Mouse (Mus musculus) hindbrain, embryonic 15.5 days (tissue): ENCODE data around the gene Slc1a1. TPM values are rescaled to one million over a fixed set of nuclear protein-coding genes. Genes with fewer than 3 reads are reported as not detected.

Experiments
- ATAC-seq: fragments of 200-750 bp; cut with Nextera tagmentation; 2 replicates; pipeline ENCODE4 v1.8.0; 2017; ENCODE audit warnings: low read depth, moderate number of reproducible peaks, moderate TSS enrichment; ENCODE audit not compliant: low FRiP score
- H3K27ac ChIP-seq: fragments of 300-500 bp; sonication (generic); replicated peaks from 2 replicates; pipeline ENCODE4 v1.5.1; 2015; ENCODE audit warnings: mild to moderate bottlenecking, inconsistent platforms
- H3K27me3 ChIP-seq: fragments of 300-500 bp; sonication (generic); 2 replicates; pipeline ENCODE4 v1.6.1; 2015; ENCODE audit warnings: control low read depth, inconsistent platforms
- H3K36me3 ChIP-seq: fragments of 300-500 bp; sonication (generic); 2 replicates; pipeline ENCODE4 v1.6.1; 2015; ENCODE audit warnings: control low read depth, inconsistent platforms
- H3K4me1 ChIP-seq: fragments of 300-500 bp; sonication (generic); replicated peaks from 2 replicates; pipeline ENCODE4 v1.6.1; 2015; ENCODE audit warnings: control low read depth, inconsistent platforms
- H3K4me2 ChIP-seq: fragments of 300-500 bp; sonication (generic); 2 replicates; pipeline ENCODE4 v1.6.1; 2015; ENCODE audit warnings: moderate library complexity, mild to moderate bottlenecking, inconsistent platforms
- H3K4me3 ChIP-seq: fragments of 300-500 bp; sonication (generic); 2 replicates; pipeline ENCODE4 v1.5.1; 2015; ENCODE audit warnings: mild to moderate bottlenecking, inconsistent platforms
- H3K9ac ChIP-seq: fragments of 300-500 bp; sonication (generic); 2 replicates; pipeline ENCODE4 v1.6.1; 2015; ENCODE audit warnings: inconsistent platforms
- H3K9me3 ChIP-seq: fragments of 300-500 bp; sonication (generic); 2 replicates; pipeline ENCODE4 v1.6.1; 2016; ENCODE audit warnings: control low read depth, inconsistent platforms
- WGBS: fragments of 180-500 bp; shearing (Covaris S2); methylation state at CpG from one replicate; pipeline ENCODE4 v1.1.7; 2015; 5-methylcytosine and 5-hydroxymethylcytosine counted together
- polyA plus RNA-seq: library from polyadenylated mRNA; unstranded; fragments of >200 nt; fragmentation: Nextera tagmentation; extraction: Ambion mirVana; gene quantifications from 2 replicates; pipeline ENCODE4 v1.2.1, GENCODE M21; 2015

The Slc1a1 gene
- 37.8 and 44.5 TPM in 2 replicates for polyA plus RNA-seq

DNA sequence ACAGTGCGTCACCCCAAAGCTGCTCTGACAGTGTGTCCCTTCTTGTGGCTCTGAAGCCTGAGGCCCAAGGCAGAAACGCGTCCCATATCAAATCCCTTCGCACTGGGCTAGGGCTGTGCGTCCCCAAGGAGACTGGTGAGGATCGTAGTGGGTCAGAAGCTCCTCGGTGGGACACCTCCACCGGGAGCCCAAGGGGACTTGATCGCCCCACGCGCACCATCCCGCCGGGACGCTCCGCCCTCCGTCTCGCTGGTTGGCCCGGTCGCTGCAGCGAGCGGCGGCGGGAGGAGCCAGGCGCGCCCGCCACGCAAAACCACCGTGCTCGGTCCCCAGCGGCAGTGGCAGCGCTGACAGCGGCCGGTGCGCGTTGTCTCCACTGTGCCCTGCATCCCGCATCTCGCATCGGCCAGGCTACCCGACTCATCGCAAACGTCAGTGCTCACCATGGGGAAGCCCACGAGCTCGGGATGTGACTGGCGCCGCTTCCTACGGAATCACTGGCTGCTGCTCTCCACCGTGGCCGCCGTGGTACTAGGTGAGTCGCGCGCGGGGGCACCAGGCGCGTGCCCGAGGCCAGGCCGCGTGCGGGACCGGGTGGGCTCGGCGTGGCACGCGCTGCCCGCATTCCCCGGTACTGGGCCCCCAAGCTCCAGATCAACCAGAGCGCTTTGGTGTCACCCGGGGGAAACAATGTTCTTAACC is at the start of gene Slc1a1:
TSS of gene Slc1a1 (plus strand) at position 252 of the 702 bp plus-strand sequence.
- Histone ChIP-seq H3K27me3 (no peaks in the 10 kb centered on the region), H3K4me1 (peaks cover 18% of the 10 kb centered on the region), H3K4me3 (peak within 1 kb of the TSS; percentile 60), H3K9ac (peak within 1 kb of the TSS; percentile 66), H3K9me3 (no peaks in the 10 kb centered on the region), H3K4me2 (peak within 1 kb of the TSS; percentile 68), H3K27ac (peak within 1 kb of the TSS; percentile 84), H3K36me3 (no peaks in the 10 kb centered on the region)
- under 1% methylated on average over 68 of the region's 68 CpGs for WGBS
- peak; percentile 94 for ATAC-seq

- Histone ChIP-seq H3K4me1 (no peaks in the 10 kb centered on the region), H3K4me2 (no peak overlapping the region), H3K4me3 (no peak overlapping the region), H3K9ac (no peak overlapping the region), H3K36me3 (no peaks in the 10 kb centered on the region), H3K9me3 (no peaks in the 10 kb centered on the region), H3K27me3 (no peaks in the 10 kb centered on the region), H3K27ac (no peak overlapping the region)
- ATAC-seq, result no peak
- 86% methylated on average over 1 of the region's 1 CpGs for WGBS
Measured at GRCm38 (mm10) chr19:28790196-28790595, 44.7 kb upstream of the Slc1a1 start.

DNA sequence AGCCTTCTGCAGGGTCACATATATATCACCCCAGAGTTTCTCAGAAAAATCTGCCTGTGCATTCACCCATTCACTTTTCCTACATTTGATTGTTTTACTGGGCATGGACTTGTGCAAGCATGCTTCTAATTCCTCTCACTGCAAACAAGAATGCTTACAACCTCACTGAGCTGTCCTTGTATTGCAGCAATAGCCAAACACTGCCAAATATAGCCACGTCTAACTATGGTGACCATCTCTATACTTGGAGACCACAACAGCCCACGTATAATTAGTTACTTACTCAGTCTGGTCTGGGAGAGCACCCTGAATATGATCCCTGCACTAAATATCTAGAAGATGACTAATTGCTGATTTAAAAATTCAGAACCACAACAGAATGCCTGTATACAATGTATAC is 41.5 kb upstream of the Slc1a1 start:
- no peak for ATAC-seq
- no peak overlapping the region for H3K4me2 ChIP-seq
- H3K9me3 ChIP-seq, result no peaks in the 10 kb centered on the region
- WGBS, result 84% methylated on average over 2 of the region's 2 CpGs
- no peaks in the 10 kb centered on the region for H3K4me1 ChIP-seq
- H3K27me3 ChIP-seq, result no peaks in the 10 kb centered on the region
- H3K27ac ChIP-seq, result no peak overlapping the region
- H3K36me3 ChIP-seq, result no peaks in the 10 kb centered on the region
- no peak overlapping the region for H3K9ac ChIP-seq
- no peak overlapping the region for H3K4me3 ChIP-seq

- no peaks in the 10 kb centered on the region for H3K36me3 ChIP-seq
- no peaks in the 10 kb centered on the region for H3K27me3 ChIP-seq
- H3K4me1 ChIP-seq, result 0 out of 2 replicates have a peak, but pooled peaks cover 3% of the 10 kb centered on the region
- no peak overlapping the region for H3K27ac ChIP-seq
- no peak overlapping the region for H3K4me3 ChIP-seq
- H3K9me3 ChIP-seq, result no peaks in the 10 kb centered on the region
- WGBS, result 50% methylated on average over 5 of the region's 5 CpGs
- ATAC-seq, result 0 out of 2 replicates have a peak, but pooled peaks have one; percentile 15
- H3K4me2 ChIP-seq, result no peak overlapping the region
- H3K9ac ChIP-seq, result no peak overlapping the region
Measured at GRCm38 (mm10) chr19:28796146-28796848, 38.6 kb upstream of the Slc1a1 start.

DNA sequence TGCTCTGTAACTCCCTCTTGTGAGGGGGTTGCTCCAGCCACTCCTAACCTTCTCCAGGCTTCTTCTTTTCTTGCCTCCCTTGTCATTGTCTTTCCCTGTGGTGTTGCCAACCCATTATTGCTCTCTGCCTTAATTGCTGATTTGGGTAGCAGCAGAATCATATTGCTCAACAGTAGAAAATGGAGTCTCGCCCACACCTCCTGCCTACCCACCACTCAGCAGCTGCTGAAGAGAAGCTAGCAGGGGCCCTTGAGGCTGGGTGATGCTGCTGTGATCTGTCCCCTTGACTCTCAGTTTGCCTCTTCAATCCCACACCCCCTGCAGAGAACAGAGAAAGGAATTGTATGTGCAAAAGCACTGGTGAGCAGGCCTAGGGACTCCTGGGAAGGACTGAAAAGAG is 37.9 kb upstream of the Slc1a1 start:
- Histone ChIP-seq H3K4me2 (no peak overlapping the region), H3K9ac (no peak overlapping the region), H3K9me3 (no peaks in the 10 kb centered on the region), H3K4me1 (0 out of 2 replicates have a peak, but pooled peaks cover 3% of the 10 kb centered on the region), H3K27me3 (no peaks in the 10 kb centered on the region), H3K27ac (no peak overlapping the region), H3K36me3 (no peaks in the 10 kb centered on the region), H3K4me3 (no peak overlapping the region)
- WGBS, result 60% methylated on average over 1 of the region's 1 CpGs
- no peak for ATAC-seq

DNA sequence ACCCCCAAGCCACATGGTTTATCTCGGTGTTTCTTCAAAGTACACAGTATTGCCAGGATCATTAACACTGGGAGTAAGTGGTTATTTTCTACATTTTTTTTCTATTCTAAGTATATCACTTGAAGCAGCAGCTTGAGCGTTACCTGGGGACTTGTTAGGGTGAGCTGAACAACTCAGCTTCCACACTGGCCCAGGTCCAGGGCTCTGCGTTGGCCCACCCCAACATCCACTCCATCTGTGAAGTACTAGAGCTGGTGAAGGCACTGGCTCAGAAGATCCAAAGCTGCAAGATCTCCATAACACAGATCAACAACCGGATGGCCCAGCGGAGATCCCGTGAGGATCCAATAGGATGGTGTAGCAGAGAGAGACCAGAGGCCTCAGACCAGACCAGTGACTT is 37.2 kb upstream of the Slc1a1 start:
- Histone ChIP-seq H3K4me1 (0 out of 2 replicates have a peak, but pooled peaks cover 3% of the 10 kb centered on the region), H3K9me3 (no peaks in the 10 kb centered on the region), H3K36me3 (no peaks in the 10 kb centered on the region), H3K27ac (no peak overlapping the region), H3K27me3 (no peaks in the 10 kb centered on the region), H3K9ac (no peak overlapping the region), H3K4me2 (no peak overlapping the region), H3K4me3 (no peak overlapping the region)
- no peak for ATAC-seq
- WGBS, result 89% methylated on average over 6 of the region's 6 CpGs

DNA sequence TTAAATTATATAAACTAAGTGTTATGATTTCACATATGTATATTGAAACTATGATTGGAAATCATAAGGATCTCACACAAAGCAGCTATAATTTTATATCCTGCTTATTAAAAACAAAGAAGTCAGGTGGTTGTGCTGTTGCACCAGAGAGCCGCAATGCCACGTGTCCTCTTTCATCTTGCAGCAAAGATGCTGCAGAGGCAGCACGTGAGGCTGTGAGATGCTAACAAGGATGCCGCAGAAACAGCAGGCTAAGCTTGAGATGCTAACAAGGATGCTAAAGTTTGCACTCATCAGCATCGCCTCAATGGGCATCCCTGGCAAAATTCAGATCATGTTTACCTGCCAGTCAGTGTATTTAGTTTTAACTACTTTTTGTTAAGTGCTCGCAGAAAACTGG is 34.4 kb upstream of the Slc1a1 start:
- Histone ChIP-seq H3K27me3 (no peaks in the 10 kb centered on the region), H3K4me2 (no peak overlapping the region), H3K36me3 (no peaks in the 10 kb centered on the region), H3K4me3 (no peak overlapping the region), H3K27ac (no peak overlapping the region), H3K9ac (no peak overlapping the region), H3K9me3 (no peaks in the 10 kb centered on the region), H3K4me1 (0 out of 2 replicates have a peak, but pooled peaks cover 3% of the 10 kb centered on the region)
- peak; percentile 69; the same call in 1 of the 2 replicates for ATAC-seq
- 39% methylated on average over 6 of the region's 6 CpGs for WGBS

- no peak for ATAC-seq
- no peaks in the 10 kb centered on the region for H3K9me3 ChIP-seq
- no peak overlapping the region for H3K4me2 ChIP-seq
- no peaks in the 10 kb centered on the region for H3K27me3 ChIP-seq
- H3K36me3 ChIP-seq, result no peaks in the 10 kb centered on the region
- no peak overlapping the region for H3K27ac ChIP-seq
- no peaks in the 10 kb centered on the region for H3K4me1 ChIP-seq
- no peak overlapping the region for H3K4me3 ChIP-seq
- no peak overlapping the region for H3K9ac ChIP-seq
- WGBS, result 91% methylated on average over 6 of the region's 6 CpGs
Measured at GRCm38 (mm10) chr19:28806276-28806675, 28.6 kb upstream of the Slc1a1 start.

GRCm38 (mm10) chr19:28806821-28807496 is 27.9 kb upstream of the Slc1a1 start:
- ATAC-seq, result no peak
- Histone ChIP-seq H3K27me3 (no peaks in the 10 kb centered on the region), H3K36me3 (no peaks in the 10 kb centered on the region), H3K9me3 (no peaks in the 10 kb centered on the region), H3K4me2 (no peak overlapping the region), H3K4me1 (no peaks in the 10 kb centered on the region), H3K27ac (no peak overlapping the region), H3K4me3 (no peak overlapping the region), H3K9ac (no peak overlapping the region)
- WGBS, result 90% methylated on average over 11 of the region's 11 CpGs

DNA sequence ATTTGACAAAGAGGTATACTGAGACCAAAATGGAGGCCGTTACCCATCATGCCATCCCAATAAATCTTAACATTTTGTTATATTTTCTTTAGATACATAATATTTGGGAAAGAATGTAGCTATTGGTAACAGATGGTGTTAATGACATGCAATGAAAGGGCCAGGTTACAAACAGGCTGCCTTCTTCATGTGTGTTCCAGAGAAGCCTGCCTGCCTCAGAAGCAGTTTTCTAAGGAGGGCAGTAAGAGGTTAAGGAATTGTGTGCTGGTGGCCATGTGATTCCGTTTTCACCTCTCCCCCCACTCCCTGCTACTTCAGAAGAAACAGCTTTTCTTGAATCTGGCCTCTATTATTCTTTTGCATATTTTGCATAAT is 27.4 kb upstream of the Slc1a1 start:
- Histone ChIP-seq H3K27me3 (no peaks in the 10 kb centered on the region), H3K4me3 (no peak overlapping the region)
- 66% methylated on average over 2 of the region's 2 CpGs for WGBS

DNA sequence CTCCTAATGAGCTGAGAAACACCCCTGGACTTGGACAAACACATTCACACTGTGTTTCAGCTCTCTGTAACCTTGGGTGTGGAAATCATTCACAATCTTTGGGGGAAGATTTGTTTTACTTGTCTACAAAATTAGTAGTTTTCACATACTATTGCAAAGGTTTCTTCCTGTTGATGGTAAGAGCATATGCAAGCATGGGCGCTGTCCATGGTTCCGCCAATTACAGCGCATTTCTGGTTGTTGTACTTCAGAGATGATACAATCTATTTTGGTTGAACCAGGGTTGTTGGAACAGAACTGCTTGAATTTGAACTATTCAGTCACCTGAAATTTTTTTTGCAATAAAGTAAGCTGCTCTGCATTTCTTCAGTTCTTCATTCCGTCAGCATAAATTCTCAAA is 16.6 kb upstream of the Slc1a1 start:
- ATAC-seq, result no peak
- WGBS, result 83% methylated on average over 4 of the region's 4 CpGs

More for the DNA sequence above, 27.4 kb upstream of the Slc1a1 start:
- H3K4me2 ChIP-seq, result no peak overlapping the region
- H3K36me3 ChIP-seq, result no peaks in the 10 kb centered on the region
- H3K9ac ChIP-seq, result no peak overlapping the region
- ATAC-seq, result no peak
- no peaks in the 10 kb centered on the region for H3K9me3 ChIP-seq
- no peak overlapping the region for H3K27ac ChIP-seq
- no peaks in the 10 kb centered on the region for H3K4me1 ChIP-seq

More for the DNA sequence above, 16.6 kb upstream of the Slc1a1 start:
- Histone ChIP-seq H3K4me1 (no peaks in the 10 kb centered on the region), H3K9me3 (no peaks in the 10 kb centered on the region), H3K36me3 (no peaks in the 10 kb centered on the region), H3K27ac (no peak overlapping the region), H3K9ac (no peak overlapping the region), H3K27me3 (no peaks in the 10 kb centered on the region), H3K4me2 (no peak overlapping the region), H3K4me3 (no peak overlapping the region)
